21 mouse cellular contexts compared by ENCODE assay signal in genomic region chr7:54846692-54847020, GRCm38 (mm10). TPM values are rescaled to one million over a fixed set of nuclear protein-coding genes. Genes with fewer than 3 reads are reported as not detected.
"Had no signal": no experiment of that assay in that cellular context is flagged by ENCODE, and none has a peak within 500 bp of the region (broad histone marks: within the 10 kb centered on the region; RNA-seq: fewer than 3 reads in every experiment).

No protein-coding gene starts in this region.

- H3K27ac ChIP-seq: lung, embryonic 15.5 days; macrophage; midbrain, embryonic 12.5 days; midbrain, embryonic 15.5 days; neural tube, embryonic 12.5 days had no signal

- H3K4me3 ChIP-seq: lung, embryonic 15.5 days; megakaryocyte, embryonic 14.5 days; midbrain, embryonic 12.5 days; midbrain, embryonic 15.5 days; neural tube, embryonic 12.5 days had no signal

- H3K4me2 ChIP-seq: lung, embryonic 15.5 days; midbrain, embryonic 12.5 days; midbrain, embryonic 15.5 days; neural tube, embryonic 12.5 days had no signal

- DNase-seq: liver, postnatal 0 days; lung, adult 2 months; lung, postnatal 14 days; lung, postnatal 36 days; right cerebral cortex, postnatal 25 days; right cerebral cortex, postnatal 4 days; spleen, adult 18-20 months; thymus, adult 18-20 months; thymus, postnatal 14 days; thymus, postnatal 36 days had no signal

- ATAC-seq: liver, postnatal 0 days; lung, postnatal 0 days had no signal

- H3K4me1 ChIP-seq: lung, embryonic 15.5 days; megakaryocyte, embryonic 14.5 days; midbrain, embryonic 12.5 days; midbrain, embryonic 15.5 days; neural tube, embryonic 12.5 days had no signal

- H3K9ac ChIP-seq: liver, postnatal 0 days; lung, embryonic 15.5 days; midbrain, embryonic 12.5 days; midbrain, embryonic 15.5 days; neural tube, embryonic 12.5 days had no signal

- H3K27me3 ChIP-seq: lung, embryonic 15.5 days; megakaryocyte, embryonic 14.5 days; midbrain, embryonic 12.5 days; midbrain, embryonic 15.5 days; neural tube, embryonic 12.5 days had no signal

- H3K9me3 ChIP-seq: lung, embryonic 15.5 days; megakaryocyte, embryonic 14.5 days; midbrain, embryonic 12.5 days; midbrain, embryonic 15.5 days; neural tube, embryonic 12.5 days had no signal

- H3K36me3 ChIP-seq: lung, embryonic 15.5 days; midbrain, embryonic 12.5 days; midbrain, embryonic 15.5 days; neural tube, embryonic 12.5 days had no signal

RNA-seq across cellular contexts. Expression of gene Luzp2, which starts 11.4 kb away (rescaled TPM):
- total RNA-seq: megakaryocyte progenitor cell, adult 5-6 weeks; monocyte, adult 5-6 weeks; neutrophil, adult 5-6 weeks had no signal
- polyA plus RNA-seq: liver, postnatal 0 days; macrophage; small intestine, adult 2 months had no signal
